Mouse (Mus musculus) liver, embryonic 14.5 days (tissue): ENCODE measurements around the gene Gm9821. TPM values are rescaled to one million over a fixed set of nuclear protein-coding genes. Genes with fewer than 3 reads are reported as not detected.
A peak's percentile ranks its signal among the peaks of the same experiment; 100 is the strongest.

Source experiments
- ATAC-seq: fragments of 200-750 bp; cut with Nextera tagmentation; 2 replicates; pipeline ENCODE4 v1.8.0; 2017; ENCODE audit warnings: moderate number of reproducible peaks, mild to moderate bottlenecking, moderate library complexity; ENCODE audit not compliant: insufficient read depth
- DNase-seq, 3 experiments: peaks; one replicate each; pipeline ENCODE4 v3.0.0-alpha.2; 2012 to 2013; ENCODE audit warnings: low read depth in 3 of 3, low spot score in 3 of 3
- H3K27ac ChIP-seq: fragments of 300-500 bp; sonication (generic); 2 replicates; pipeline ENCODE4 v1.5.1; 2014; ENCODE audit warnings: moderate library complexity, mild to moderate bottlenecking, control low read depth, inconsistent platforms
- H3K27me3 ChIP-seq: fragments of 300-500 bp; sonication (generic); 2 replicates; pipeline ENCODE4 v1.6.1; 2014; ENCODE audit warnings: mild to moderate bottlenecking, low read length, moderate library complexity; ENCODE audit not compliant: control insufficient read depth, insufficient read depth
- H3K36me3 ChIP-seq: fragments of 300-500 bp; sonication (generic); replicated peaks from 2 replicates; pipeline ENCODE4 v1.6.1; 2014; ENCODE audit warnings: low read depth; ENCODE audit not compliant: control insufficient read depth, insufficient read depth
- H3K4me1 ChIP-seq, 2 experiments: fragments of 200-500 bp in 1 of 2; fragments of 300-500 bp in 1 of 2; sonication (generic) in 1 of 2; replicated peaks; 2 replicates each; pipeline ENCODE4 v1.6.1; 2012 to 2014; ENCODE audit warnings: antibody characterized with exemption in 1 of 2, inconsistent platforms in 1 of 2, low read length in 1 of 2; ENCODE audit not compliant: control insufficient read depth in 2 of 2, insufficient read depth in 2 of 2
- H3K4me2 ChIP-seq: fragments of 300-500 bp; sonication (generic); 2 replicates; pipeline ENCODE4 v1.6.1; 2014; ENCODE audit warnings: low read depth, mild to moderate bottlenecking, control low read depth, moderate library complexity
- H3K4me3 ChIP-seq, 2 experiments: fragments of 200-500 bp in 1 of 2; fragments of 300-500 bp in 1 of 2; sonication (generic) in 1 of 2; 2 replicates each; pipeline ENCODE4 v1.5.1; 2012 to 2014; ENCODE audit warnings: low read depth in 2 of 2, low read length in 2 of 2, mild to moderate bottlenecking in 2 of 2, control low read depth in 1 of 2, inconsistent platforms in 1 of 2, moderate library complexity in 1 of 2; ENCODE audit not compliant: insufficient read depth in 1 of 2
- H3K9ac ChIP-seq: fragments of 300-500 bp; sonication (generic); replicated peaks from 2 replicates; pipeline ENCODE4 v1.6.1; 2014; ENCODE audit warnings: mild to moderate bottlenecking, control low read depth, moderate library complexity
- H3K9me3 ChIP-seq: fragments of 300-500 bp; sonication (generic); 2 replicates; pipeline ENCODE4 v1.6.1; 2016; ENCODE audit warnings: low read length, mixed read lengths; ENCODE audit not compliant: control insufficient read depth
- CTCF ChIP-seq: IDR thresholded peaks from 2 replicates; pipeline ENCODE4 v1.5.1; 2016; ENCODE audit warnings: antibody characterized with exemption, low read depth, control low read depth
- EP300 ChIP-seq: IDR thresholded peaks from 2 replicates; pipeline ENCODE4 v1.6.1; 2016; ENCODE audit warnings: antibody characterized with exemption, low read depth
- WGBS: fragments of 180-500 bp; shearing (Covaris S2); extraction: QIAGEN DNeasy Blood & Tissue Kit; methylation state at CpG from one replicate; pipeline ENCODE4 v1.1.7; 2014; ENCODE audit not compliant: insufficient replicate concordance; 5-methylcytosine and 5-hydroxymethylcytosine counted together
- polyA plus RNA-seq, 2 experiments: library from polyadenylated mRNA; depleted of rRNA in 1 of 2; stranded (reverse) in 1 of 2; unstranded in 1 of 2; fragments of >200 nt; fragmentation: Nextera tagmentation in 1 of 2; extraction: Ambion mirVana in 1 of 2; gene quantifications; 2 replicates each; pipeline versions ENCODE4 v1.2.1 to v1.2.3; 2012 to 2014

Gene Gm9821
- polyA plus RNA-seq (2012; rRNA removed) (0.01 and 0.02 TPM in 2 replicates), polyA plus RNA-seq (2014; fragmentation: Nextera tagmentation; extraction: Ambion mirVana) (0.63 and 0.96 TPM in 2 replicates)

- Histone ChIP-seq H3K27me3 (no peaks in the 10 kb centered on the region), H3K27ac (peak within 1 kb of the TSS; percentile 15), H3K9ac (no peak within 1 kb of the TSS; the same call in 1 of the 2 replicates), H3K4me1 (peaks cover 39 to 45% of the 10 kb centered on the region in 2 experiments), H3K36me3 (peaks cover 18% of the 10 kb centered on the region), H3K4me2 (peak within 1 kb of the TSS; percentile 68; the same call in 1 of the 2 replicates), H3K4me3 (no peak within 1 kb of the TSS; a peak in 1 of 4 replicates), H3K9me3 (no peaks in the 10 kb centered on the region)
- DNase-seq (no peak), ATAC-seq (no peak)
- TF ChIP-seq CTCF (no peak), EP300 (no peak)
- 89% methylated on average over 18 of the region's 18 CpGs for WGBS
Measured at GRCm38 (mm10) chr2:91945483-91945882, at the start of gene Gm9821. Gene Gm9821 (plus strand): TSS chr2:91945703.

- TF ChIP-seq EP300 (no peak), CTCF (no peak)
- no peak overlapping the region for H3K4me3 ChIP-seq
- DNase-seq (no peak), ATAC-seq (no peak)
- no peak overlapping the region for H3K9ac ChIP-seq
- no peaks in the 10 kb centered on the region; the same call in 1 of the 2 replicates for H3K36me3 ChIP-seq
- no peaks in the 10 kb centered on the region for H3K9me3 ChIP-seq
- H3K27me3 ChIP-seq, result no peaks in the 10 kb centered on the region
- no peaks in the 10 kb centered on the region for H3K4me1 ChIP-seq
- H3K4me2 ChIP-seq, result no peak overlapping the region
- no peak overlapping the region for H3K27ac ChIP-seq
Measured at GRCm38 (mm10) chr2:91897968-91898367, 47.5 kb upstream of the Gm9821 start.

- Histone ChIP-seq H3K9me3 (no peaks in the 10 kb centered on the region), H3K27me3 (no peaks in the 10 kb centered on the region), H3K4me2 (no peak overlapping the region), H3K9ac (no peak overlapping the region), H3K36me3 (no peaks in the 10 kb centered on the region; the same call in 1 of the 2 replicates), H3K4me3 (no peak overlapping the region), H3K4me1 (no peaks in the 10 kb centered on the region), H3K27ac (no peak overlapping the region)
- no peak for ATAC-seq
- no peak for DNase-seq
- WGBS, result 83% methylated on average over 3 of the region's 3 CpGs
- TF ChIP-seq EP300 (no peak), CTCF (no peak)
Measured at GRCm38 (mm10) chr2:91899141-91899540, 46.4 kb upstream of the Gm9821 start.

GRCm38 (mm10) chr2:91900431-91900830, 45.1 kb upstream of the Gm9821 start:
- DNase-seq (no peak), ATAC-seq (no peak)
- no peaks in the 10 kb centered on the region for H3K27me3 ChIP-seq
- H3K9ac ChIP-seq, result no peak overlapping the region
- WGBS, result 73% methylated on average over 8 of the region's 8 CpGs
- H3K4me3 ChIP-seq, result no peak overlapping the region
- no peaks in the 10 kb centered on the region for H3K4me1 ChIP-seq
- H3K4me2 ChIP-seq, result no peak overlapping the region
- H3K27ac ChIP-seq, result no peak overlapping the region
- TF ChIP-seq CTCF (no peak), EP300 (no peak)
- no peaks in the 10 kb centered on the region for H3K9me3 ChIP-seq
- no peaks in the 10 kb centered on the region; the same call in 1 of the 2 replicates for H3K36me3 ChIP-seq

- Histone ChIP-seq H3K4me3 (no peak overlapping the region), H3K27ac (no peak overlapping the region), H3K36me3 (no peaks in the 10 kb centered on the region; the same call in 1 of the 2 replicates), H3K27me3 (no peaks in the 10 kb centered on the region), H3K4me2 (no peak overlapping the region), H3K4me1 (no peaks in the 10 kb centered on the region), H3K9ac (no peak overlapping the region), H3K9me3 (no peaks in the 10 kb centered on the region)
- WGBS, result 74% methylated on average over 5 of the region's 5 CpGs
- TF ChIP-seq EP300 (no peak), CTCF (no peak)
- ATAC-seq, result no peak
- no peak for DNase-seq
Measured at GRCm38 (mm10) chr2:91902336-91902735, 43.2 kb upstream of the Gm9821 start.
